Mouse (Mus musculus) urinary bladder, adult 18-20 months (tissue): ENCODE measurements around the gene Maml1.

Experiments used
- DNase-seq, 2 experiments: peaks; one replicate each; pipeline ENCODE4 v3.0.0; 2022; ENCODE audit warnings: low spot score in 2 of 2, mixed read lengths in 2 of 2

Maml1 gene

GRCm38 (mm10) chr11:50280053-50280452 lies 12.1 kb downstream of the Maml1 start:
- no peak for DNase-seq

- no peak for DNase-seq
These were observed 13.1 kb downstream of the Maml1 start for GRCm38 (mm10) chr11:50279005-50279404.

GRCm38 (mm10) chr11:50277706-50278105 lies 14.4 kb downstream of the Maml1 start:
- DNase-seq = no peak

- DNase-seq = no peak
These were observed 15.1 kb downstream of the Maml1 start for GRCm38 (mm10) chr11:50277025-50277424.

GRCm38 (mm10) chr11:50275568-50276151 lies 16.5 kb downstream of the Maml1 start:
- no peak for DNase-seq

- no peak for DNase-seq
These were observed 17.0 kb downstream of the Maml1 start for GRCm38 (mm10) chr11:50275077-50275476.

GRCm38 (mm10) chr11:50272819-50273218 lies 19.3 kb downstream of the Maml1 start:
- no peak for DNase-seq

- no peak for DNase-seq
These were observed 22.2 kb downstream of the Maml1 start for GRCm38 (mm10) chr11:50269885-50270284.

GRCm38 (mm10) chr11:50269163-50269562 lies 22.9 kb downstream of the Maml1 start:
- DNase-seq = no peak

- DNase-seq = no peak
These were observed 25.1 kb downstream of the Maml1 start for GRCm38 (mm10) chr11:50266997-50267396.

- DNase-seq = no peak
These were observed 26.2 kb downstream of the Maml1 start for GRCm38 (mm10) chr11:50265931-50266330.

- DNase-seq = no peak
These were observed 28.9 kb downstream of the Maml1 start for GRCm38 (mm10) chr11:50263198-50263597.

- no peak for DNase-seq
These were observed 30.1 kb downstream of the Maml1 start for GRCm38 (mm10) chr11:50262020-50262419.

- no peak for DNase-seq
These were observed 33.8 kb downstream of the Maml1 start for GRCm38 (mm10) chr11:50258310-50258709.

- no peak for DNase-seq
These were observed 35.5 kb downstream of the Maml1 start for GRCm38 (mm10) chr11:50256615-50257014.

GRCm38 (mm10) chr11:50254010-50254580 lies 38.0 kb downstream of the Maml1 start:
- DNase-seq = no peak

- DNase-seq = no peak
These were observed 38.7 kb downstream of the Maml1 start for GRCm38 (mm10) chr11:50253393-50253792.

GRCm38 (mm10) chr11:50252684-50253265 lies 39.3 kb downstream of the Maml1 start:
- DNase-seq = no peak

- no peak for DNase-seq
These were observed 39.9 kb downstream of the Maml1 start for GRCm38 (mm10) chr11:50252166-50252565.

- DNase-seq = no peak
These were observed 43.5 kb downstream of the Maml1 start for GRCm38 (mm10) chr11:50248473-50249171.

- DNase-seq = no peak
These were observed 46.8 kb downstream of the Maml1 start for GRCm38 (mm10) chr11:50245269-50245668.

- no peak for DNase-seq
These were observed 48.2 kb downstream of the Maml1 start for GRCm38 (mm10) chr11:50243926-50244325.
